Mouse (Mus musculus): ENCODE results near the gene Rftn1.

- no peak for TF ChIP-seq ZNF384 (IDR thresholded peaks at IDR 0.05; ENCODE audit: low read depth, low read length)
- no peak for TF ChIP-seq HCFC1 (IDR thresholded peaks at IDR 0.05; ENCODE audit: borderline replicate concordance, insufficient read depth, low read length)
- no peak for TF ChIP-seq ZC3H11A (IDR thresholded peaks at IDR 0.05; ENCODE audit: borderline replicate concordance, low read depth, low read length)
Observed at GRCm38 (mm10) chr17:50089725-50090124, 100.7 kb downstream of the Rftn1 start.
